Mouse (Mus musculus) kidney, adult 2 months (tissue): ENCODE measurements around the gene Tufm. TPM values are rescaled to one million over a fixed set of nuclear protein-coding genes. Genes with fewer than 3 reads are reported as not detected.
A peak's percentile ranks its signal among the peaks of the same experiment; 100 is the strongest.

Experiments
- DNase-seq: peaks from one replicate; pipeline ENCODE4 v3.0.0; 2021
- H3K27ac ChIP-seq: fragments of 200-500 bp; 2 replicates; pipeline ENCODE4 v1.5.1; 2012; ENCODE audit warnings: low read depth, low read length, control low read depth, inconsistent platforms; ENCODE audit not compliant: insufficient read depth
- H3K27me3 ChIP-seq: fragments of 200-500 bp; replicated peaks from 2 replicates; pipeline ENCODE4 v1.6.1; 2012; ENCODE audit warnings: mild to moderate bottlenecking, moderate library complexity, low read length, inconsistent platforms; ENCODE audit not compliant: control insufficient read depth, insufficient read depth
- H3K36me3 ChIP-seq: fragments of 200-500 bp; 2 replicates; pipeline ENCODE4 v1.6.1; 2012; ENCODE audit warnings: mild to moderate bottlenecking, moderate library complexity, low read length, inconsistent platforms; ENCODE audit not compliant: control insufficient read depth, insufficient read depth
- H3K4me1 ChIP-seq: fragments of 200-500 bp; 2 replicates; pipeline ENCODE4 v1.6.1; 2011; ENCODE audit warnings: low read length; ENCODE audit not compliant: control insufficient read depth, insufficient read depth
- H3K4me3 ChIP-seq: fragments of 200-500 bp; 2 replicates; pipeline ENCODE4 v1.5.1; 2011; ENCODE audit warnings: mild to moderate bottlenecking, low read depth, low read length, control low read depth; ENCODE audit not compliant: insufficient read depth
- CTCF ChIP-seq: fragments of 200-500 bp; conservative IDR thresholded peaks from 2 replicates; pipeline ENCODE4 v1.5.1; 2011; ENCODE audit warnings: low read depth, mild to moderate bottlenecking, control low read depth, low read length, moderate library complexity, mixed read lengths; ENCODE audit not compliant: insufficient read depth, insufficient read length
- POLR2A ChIP-seq: fragments of 200-500 bp; IDR thresholded peaks from one replicate; pipeline ENCODE4 v1.6.1; 2011; ENCODE audit warnings: low read depth, low read length, control low read depth
- WGBS: fragments of 180-500 bp; shearing (Covaris S2); methylation state at CpG from one replicate; pipeline ENCODE4 v1.1.7; 2018; 5-methylcytosine and 5-hydroxymethylcytosine counted together
- polyA plus RNA-seq: library from polyadenylated mRNA; depleted of rRNA; stranded (reverse); fragments of >200 nt; gene quantifications from 2 replicates; pipeline ENCODE4 v1.2.3, GENCODE M21; 2012

Tufm gene
- polyA plus RNA-seq, 1 experiment, result 227 TPM

GRCm38 (mm10) chr7:126465246-126466030 is 21.7 kb upstream of the Tufm start:
- DNase-seq, result no peak
- WGBS, result 52% methylated on average over 7 of the region's 7 CpGs
- H3K27me3 ChIP-seq, result no peaks in the 10 kb centered on the region
- no peaks in the 10 kb centered on the region for H3K4me1 ChIP-seq
- no peak for TF ChIP-seq CTCF
- TF ChIP-seq POLR2A, result no peak
- H3K4me3 ChIP-seq, result no peak overlapping the region
- no peak overlapping the region for H3K27ac ChIP-seq
- H3K36me3 ChIP-seq, result no peaks in the 10 kb centered on the region; the same call in none of the 2 replicates

- no peak for TF ChIP-seq POLR2A
- no peak for TF ChIP-seq CTCF
- 59% methylated on average over 9 of the region's 9 CpGs for WGBS
- H3K4me1 ChIP-seq, result no peaks in the 10 kb centered on the region
- no peak for DNase-seq
- H3K27me3 ChIP-seq, result no peaks in the 10 kb centered on the region
- no peaks in the 10 kb centered on the region; the same call in none of the 2 replicates for H3K36me3 ChIP-seq
- no peak overlapping the region for H3K4me3 ChIP-seq
- no peak overlapping the region for H3K27ac ChIP-seq
These were observed 21.0 kb upstream of the Tufm start for GRCm38 (mm10) chr7:126466116-126466515.

GRCm38 (mm10) chr7:126466707-126467106 is 20.5 kb upstream of the Tufm start:
- TF ChIP-seq POLR2A, result no peak
- no peak for TF ChIP-seq CTCF

GRCm38 (mm10) chr7:126467271-126467670 is 19.9 kb upstream of the Tufm start:
- Histone ChIP-seq H3K36me3 (no peaks in the 10 kb centered on the region; the same call in none of the 2 replicates), H3K4me3 (no peak overlapping the region), H3K27ac (no peak overlapping the region), H3K4me1 (no peaks in the 10 kb centered on the region), H3K27me3 (no peaks in the 10 kb centered on the region)
- DNase-seq, result peak; percentile 22
- WGBS, result 55% methylated on average over 5 of the region's 5 CpGs
- TF ChIP-seq POLR2A (no peak), CTCF (peak; percentile 54)

More at GRCm38 (mm10) chr7:126466707-126467106, 20.5 kb upstream of the Tufm start:
- DNase-seq, result no peak
- H3K36me3 ChIP-seq, result no peaks in the 10 kb centered on the region; the same call in none of the 2 replicates
- H3K27ac ChIP-seq, result no peak overlapping the region
- H3K27me3 ChIP-seq, result no peaks in the 10 kb centered on the region
- H3K4me3 ChIP-seq, result no peak overlapping the region
- WGBS, result 87% methylated on average over 5 of the region's 5 CpGs
- no peaks in the 10 kb centered on the region for H3K4me1 ChIP-seq

- DNase-seq, result no peak
- Histone ChIP-seq H3K27ac (no peak overlapping the region), H3K27me3 (no peaks in the 10 kb centered on the region), H3K4me1 (no peaks in the 10 kb centered on the region), H3K4me3 (no peak overlapping the region), H3K36me3 (no peaks in the 10 kb centered on the region; the same call in none of the 2 replicates)
- no peak for TF ChIP-seq CTCF
- TF ChIP-seq POLR2A, result no peak
- 86% methylated on average over 18 of the region's 18 CpGs for WGBS
These were observed 19.1 kb upstream of the Tufm start for GRCm38 (mm10) chr7:126467834-126468627.

GRCm38 (mm10) chr7:126470077-126470476 is 17.1 kb upstream of the Tufm start:
- DNase-seq, result no peak
- H3K27me3 ChIP-seq, result no peaks in the 10 kb centered on the region
- peaks cover 3% of the 10 kb centered on the region; the same call in 1 of the 2 replicates for H3K4me1 ChIP-seq
- WGBS, result 80% methylated on average over 6 of the region's 6 CpGs
- no peak for TF ChIP-seq POLR2A
- TF ChIP-seq CTCF, result no peak
- no peaks in the 10 kb centered on the region; the same call in none of the 2 replicates for H3K36me3 ChIP-seq
- no peak overlapping the region for H3K27ac ChIP-seq
- no peak overlapping the region for H3K4me3 ChIP-seq

GRCm38 (mm10) chr7:126471361-126471760 is 15.8 kb upstream of the Tufm start:
- TF ChIP-seq CTCF (no peak), POLR2A (no peak)
- H3K27ac ChIP-seq, result no peak overlapping the region
- no peak for DNase-seq
- H3K4me3 ChIP-seq, result no peak overlapping the region
- H3K27me3 ChIP-seq, result no peaks in the 10 kb centered on the region
- H3K36me3 ChIP-seq, result no peaks in the 10 kb centered on the region; the same call in none of the 2 replicates
- H3K4me1 ChIP-seq, result peaks cover 10% of the 10 kb centered on the region; the same call in 1 of the 2 replicates
- 89% methylated on average over 5 of the region's 5 CpGs for WGBS
